Mouse (Mus musculus) neural tube, embryonic 15.5 days (tissue): ENCODE measurements around the gene Fgfr2. TPM values are rescaled to one million over a fixed set of nuclear protein-coding genes. Genes with fewer than 3 reads are reported as not detected.

ENCODE experiments used
- ATAC-seq: fragments of 200-750 bp; cut with Nextera tagmentation; 2 replicates; pipeline ENCODE4 v1.8.0; 2017; ENCODE audit warnings: mild to moderate bottlenecking, moderate TSS enrichment, moderate library complexity; ENCODE audit not compliant: low FRiP score
- H3K27ac ChIP-seq: fragments of 300-500 bp; sonication (generic); replicated peaks from 2 replicates; pipeline ENCODE4 v1.5.1; 2015; ENCODE audit warnings: mild to moderate bottlenecking, inconsistent platforms
- H3K27me3 ChIP-seq: fragments of 300-500 bp; sonication (generic); replicated peaks from 2 replicates; pipeline ENCODE4 v1.6.1; 2015; ENCODE audit warnings: inconsistent platforms
- H3K36me3 ChIP-seq: fragments of 300-500 bp; sonication (generic); 2 replicates; pipeline ENCODE4 v1.6.1; 2015; ENCODE audit warnings: inconsistent platforms
- H3K4me1 ChIP-seq: fragments of 300-500 bp; sonication (generic); 2 replicates; pipeline ENCODE4 v1.6.1; 2015; ENCODE audit warnings: inconsistent platforms
- H3K4me2 ChIP-seq: fragments of 300-500 bp; sonication (generic); 2 replicates; pipeline ENCODE4 v1.6.1; 2015; ENCODE audit warnings: inconsistent platforms, mild to moderate bottlenecking, moderate library complexity
- H3K4me3 ChIP-seq: fragments of 300-500 bp; sonication (generic); replicated peaks from 2 replicates; pipeline ENCODE4 v1.5.1; 2015; ENCODE audit warnings: mild to moderate bottlenecking, inconsistent platforms
- H3K9ac ChIP-seq: fragments of 300-500 bp; sonication (generic); replicated peaks from 2 replicates; pipeline ENCODE4 v1.6.1; 2015; ENCODE audit warnings: mild to moderate bottlenecking, inconsistent platforms
- H3K9me3 ChIP-seq: fragments of 300-500 bp; sonication (generic); replicated peaks from 2 replicates; pipeline ENCODE4 v1.6.1; 2016; ENCODE audit warnings: inconsistent platforms
- WGBS: fragments of 180-500 bp; shearing (Covaris S2); methylation state at CpG from one replicate; pipeline ENCODE4 v1.1.7; 2015; ENCODE audit warnings: mixed read lengths; 5-methylcytosine and 5-hydroxymethylcytosine counted together
- polyA plus RNA-seq: library from polyadenylated mRNA; unstranded; fragments of >200 nt; fragmentation: Nextera tagmentation; extraction: Ambion mirVana; gene quantifications from 2 replicates; pipeline ENCODE4 v1.2.1, GENCODE M21; 2015

The Fgfr2 gene
- polyA plus RNA-seq = 21.2 and 30.5 TPM in 2 replicates

DNA sequence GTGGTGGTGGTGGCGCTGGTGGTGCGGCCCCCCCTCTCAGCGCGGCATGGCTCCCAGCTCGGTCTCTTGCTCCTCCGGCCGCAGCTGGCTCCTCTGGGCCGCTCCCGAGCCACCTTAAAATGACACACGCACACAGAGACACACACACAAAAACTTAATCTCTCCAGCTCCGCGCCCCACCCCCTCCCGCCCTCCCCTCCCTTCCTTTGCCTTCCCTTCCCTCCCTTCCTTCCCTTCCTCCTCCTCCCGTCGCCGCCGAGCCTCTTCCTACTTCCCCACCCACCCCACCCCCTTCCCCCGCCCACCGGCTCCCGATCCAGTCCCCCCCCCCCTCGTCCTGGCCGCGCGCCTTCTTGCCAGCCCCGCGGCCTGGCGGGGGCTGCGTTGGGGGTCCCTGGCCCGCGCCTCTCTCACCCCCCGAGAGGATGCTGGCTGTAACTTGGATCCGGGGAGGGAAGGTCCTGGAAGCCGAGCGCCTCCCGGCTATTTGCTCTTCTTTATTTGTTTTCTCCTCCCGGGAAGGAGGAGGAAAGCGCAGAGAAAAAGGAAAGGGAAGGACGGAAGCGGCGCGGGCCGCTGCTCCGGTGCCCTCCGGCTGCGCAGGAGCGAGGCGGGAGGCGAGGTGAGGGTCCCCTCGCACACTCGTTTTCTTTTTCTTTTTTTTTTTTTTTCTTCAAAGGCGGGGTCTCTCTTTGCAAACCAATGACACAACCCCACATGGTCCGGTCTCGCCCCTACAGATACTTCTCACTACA lies at the start of gene Fgfr2:
Gene Fgfr2, minus strand, starts transcription at position 107 of the 755 bp plus-strand sequence.
- peaks cover 39% of the 10 kb centered on the region for H3K4me1 ChIP-seq
- peak within 1 kb of the TSS; percentile 95 for H3K27ac ChIP-seq
- no peaks in the 10 kb centered on the region for H3K9me3 ChIP-seq
- WGBS = 2% methylated on average over 34 of the region's 53 CpGs
- peak within 1 kb of the TSS; percentile 98 for H3K4me2 ChIP-seq
- H3K9ac ChIP-seq = peak within 1 kb of the TSS; percentile 89
- H3K36me3 ChIP-seq = no peaks in the 10 kb centered on the region
- peak within 1 kb of the TSS; percentile 84 for H3K4me3 ChIP-seq
- peak; percentile 82 for ATAC-seq
- H3K27me3 ChIP-seq = peaks cover 8% of the 10 kb centered on the region; the same call in 1 of the 2 replicates

DNA sequence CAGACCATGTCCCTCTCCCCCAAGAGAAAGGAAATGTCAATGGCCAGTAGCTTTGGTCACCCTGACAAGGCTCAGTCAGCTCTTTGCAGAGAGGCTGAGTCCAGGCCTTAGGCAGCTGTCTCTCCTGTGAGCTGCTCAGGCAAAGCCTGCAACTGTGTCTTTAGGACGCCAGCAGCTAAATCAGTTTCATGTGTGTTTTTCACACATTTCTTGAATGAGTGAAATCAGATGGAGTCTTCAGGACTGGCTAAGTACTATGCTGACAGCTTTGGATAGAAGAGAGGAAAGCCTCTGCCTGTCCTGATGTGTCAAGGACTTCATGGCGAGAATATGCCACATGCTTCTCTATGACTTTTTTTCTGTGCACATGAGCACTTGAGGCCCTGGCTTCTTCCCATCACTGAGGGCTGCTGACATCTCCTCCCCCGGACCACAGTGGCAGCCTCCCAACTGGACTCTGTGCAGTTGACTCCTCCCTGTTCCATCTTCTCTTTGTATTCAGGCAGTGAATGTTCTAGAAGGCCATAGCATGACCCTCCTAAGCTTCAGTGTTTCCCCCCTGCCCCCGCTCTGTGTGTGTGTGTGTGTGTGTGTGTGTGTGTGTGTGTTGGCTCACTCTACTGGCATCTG lies 48.4 kb upstream of the Fgfr2 start:
- 89% methylated on average over 4 of the region's 4 CpGs for WGBS
- Histone ChIP-seq H3K4me3 (no peak overlapping the region), H3K9ac (no peak overlapping the region), H3K27ac (no peak overlapping the region), H3K4me1 (no peaks in the 10 kb centered on the region), H3K4me2 (no peak overlapping the region), H3K36me3 (no peaks in the 10 kb centered on the region), H3K27me3 (no peaks in the 10 kb centered on the region), H3K9me3 (no peaks in the 10 kb centered on the region)
- ATAC-seq = no peak

- H3K9me3 ChIP-seq = no peaks in the 10 kb centered on the region
- H3K27me3 ChIP-seq = no peaks in the 10 kb centered on the region
- 59% methylated on average over 3 of the region's 3 CpGs for WGBS
- no peak for ATAC-seq
- H3K36me3 ChIP-seq = no peaks in the 10 kb centered on the region
- no peak overlapping the region for H3K27ac ChIP-seq
- H3K4me3 ChIP-seq = no peak overlapping the region
- peaks cover 4% of the 10 kb centered on the region; the same call in 1 of the 2 replicates for H3K4me1 ChIP-seq
- H3K4me2 ChIP-seq = no peak overlapping the region
- no peak overlapping the region for H3K9ac ChIP-seq
Observed at GRCm38 (mm10) chr7:133168928-133169327, 45.8 kb upstream of the Fgfr2 start.

DNA sequence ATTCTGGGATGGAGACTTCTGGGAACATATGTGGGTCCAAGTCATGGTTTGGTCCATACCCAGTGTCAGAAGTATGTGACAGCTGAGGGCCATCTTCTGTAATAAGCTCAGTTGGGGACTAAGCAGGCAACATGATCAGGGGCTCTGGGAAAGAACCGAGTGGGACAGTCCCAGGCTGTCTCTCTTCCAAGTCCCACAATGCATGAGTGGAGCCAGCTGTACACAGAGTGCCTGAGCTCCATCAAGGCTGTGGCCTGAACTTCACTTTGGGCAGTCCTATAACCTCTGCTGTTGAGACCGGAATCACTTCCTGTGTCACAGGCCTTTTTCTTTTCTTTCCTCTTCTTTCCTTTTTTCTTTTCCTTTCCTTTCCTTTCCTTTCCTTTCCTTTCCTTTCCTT lies 44.8 kb upstream of the Fgfr2 start:
- Histone ChIP-seq H3K27me3 (no peaks in the 10 kb centered on the region), H3K9me3 (no peaks in the 10 kb centered on the region), H3K36me3 (no peaks in the 10 kb centered on the region), H3K4me3 (no peak overlapping the region), H3K9ac (no peak overlapping the region), H3K4me2 (no peak overlapping the region), H3K4me1 (peaks cover 4% of the 10 kb centered on the region; the same call in 1 of the 2 replicates), H3K27ac (no peak overlapping the region)
- WGBS = 87% methylated on average over 2 of the region's 2 CpGs
- no peak for ATAC-seq

- 48% methylated on average over 2 of the region's 2 CpGs for WGBS
- Histone ChIP-seq H3K27ac (no peak overlapping the region), H3K27me3 (no peaks in the 10 kb centered on the region), H3K4me1 (peaks cover 20% of the 10 kb centered on the region), H3K4me3 (no peak overlapping the region), H3K9ac (no peak overlapping the region), H3K9me3 (no peaks in the 10 kb centered on the region), H3K36me3 (no peaks in the 10 kb centered on the region), H3K4me2 (no peak overlapping the region)
- no peak for ATAC-seq
Observed at GRCm38 (mm10) chr7:133164770-133165169, 41.6 kb upstream of the Fgfr2 start.

DNA sequence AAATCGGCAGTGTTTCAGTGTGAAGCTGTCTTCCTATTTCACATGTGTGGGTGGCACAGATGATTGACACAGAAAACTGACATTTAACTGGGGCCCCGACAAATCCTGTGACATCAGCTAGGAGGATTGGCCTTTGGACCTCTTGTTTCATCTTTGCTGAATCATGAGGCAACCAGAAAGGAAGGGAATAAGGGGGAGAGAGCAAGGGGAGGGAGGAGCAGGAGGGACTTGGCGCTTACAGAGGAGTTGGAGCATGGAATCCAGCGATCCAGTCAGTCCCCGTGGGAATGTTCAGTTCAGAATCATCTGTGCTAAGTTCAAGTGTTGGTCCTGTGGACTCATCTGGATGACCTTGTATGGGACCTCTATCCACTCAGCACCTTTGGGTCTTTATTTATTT lies 39.9 kb upstream of the Fgfr2 start:
- Histone ChIP-seq H3K9ac (no peak overlapping the region), H3K4me2 (no peak overlapping the region), H3K4me1 (peaks cover 20% of the 10 kb centered on the region), H3K27ac (no peak overlapping the region), H3K4me3 (no peak overlapping the region), H3K36me3 (no peaks in the 10 kb centered on the region), H3K27me3 (no peaks in the 10 kb centered on the region), H3K9me3 (no peaks in the 10 kb centered on the region)
- no peak for ATAC-seq
- 66% methylated on average over 5 of the region's 5 CpGs for WGBS

DNA sequence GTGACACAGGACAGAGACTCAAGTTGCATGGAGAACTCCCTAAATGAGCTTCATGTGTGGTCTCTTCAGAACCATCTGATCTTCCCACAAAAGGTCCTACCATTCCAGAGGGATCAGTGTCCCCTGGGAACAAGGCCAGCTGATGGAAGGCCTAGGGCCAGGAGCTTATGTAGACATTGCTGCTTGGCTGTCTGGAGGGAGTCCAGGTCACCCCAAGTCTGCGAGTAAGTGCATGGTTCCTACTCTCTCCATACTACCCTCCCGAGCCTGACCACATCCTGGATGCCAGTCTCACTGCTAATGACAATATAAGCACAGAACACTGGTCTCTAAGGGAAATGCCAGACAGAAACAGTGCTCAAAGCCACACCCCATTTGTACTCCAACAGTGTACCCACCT lies 39.0 kb upstream of the Fgfr2 start:
- H3K36me3 ChIP-seq = no peaks in the 10 kb centered on the region
- no peaks in the 10 kb centered on the region for H3K27me3 ChIP-seq
- no peak overlapping the region for H3K9ac ChIP-seq
- ATAC-seq = no peak
- no peak overlapping the region for H3K4me3 ChIP-seq
- WGBS = 82% methylated on average over 2 of the region's 2 CpGs
- no peaks in the 10 kb centered on the region for H3K9me3 ChIP-seq
- peaks cover 20% of the 10 kb centered on the region for H3K4me1 ChIP-seq
- no peak overlapping the region for H3K27ac ChIP-seq
- no peak overlapping the region for H3K4me2 ChIP-seq

GRCm38 (mm10) chr7:133161362-133162080 lies 38.4 kb upstream of the Fgfr2 start:
- no peak for ATAC-seq
- H3K4me3 ChIP-seq = no peak overlapping the region
- no peaks in the 10 kb centered on the region for H3K9me3 ChIP-seq
- no peaks in the 10 kb centered on the region for H3K27me3 ChIP-seq
- H3K4me2 ChIP-seq = no peak overlapping the region
- peak overlapping the region; percentile 41 for H3K27ac ChIP-seq
- peaks cover 20% of the 10 kb centered on the region for H3K4me1 ChIP-seq
- H3K9ac ChIP-seq = no peak overlapping the region
- WGBS = 28% methylated on average over 7 of the region's 7 CpGs
- no peaks in the 10 kb centered on the region for H3K36me3 ChIP-seq

- H3K9ac ChIP-seq = no peak overlapping the region
- H3K4me3 ChIP-seq = no peak overlapping the region
- no peaks in the 10 kb centered on the region for H3K36me3 ChIP-seq
- H3K9me3 ChIP-seq = no peaks in the 10 kb centered on the region
- no peak overlapping the region for H3K4me2 ChIP-seq
- WGBS = 96% methylated on average over 3 of the region's 3 CpGs
- ATAC-seq = no peak
- peaks cover 22% of the 10 kb centered on the region for H3K4me1 ChIP-seq
- no peak overlapping the region for H3K27ac ChIP-seq
- no peaks in the 10 kb centered on the region for H3K27me3 ChIP-seq
Observed at GRCm38 (mm10) chr7:133159519-133159918, 36.4 kb upstream of the Fgfr2 start.

DNA sequence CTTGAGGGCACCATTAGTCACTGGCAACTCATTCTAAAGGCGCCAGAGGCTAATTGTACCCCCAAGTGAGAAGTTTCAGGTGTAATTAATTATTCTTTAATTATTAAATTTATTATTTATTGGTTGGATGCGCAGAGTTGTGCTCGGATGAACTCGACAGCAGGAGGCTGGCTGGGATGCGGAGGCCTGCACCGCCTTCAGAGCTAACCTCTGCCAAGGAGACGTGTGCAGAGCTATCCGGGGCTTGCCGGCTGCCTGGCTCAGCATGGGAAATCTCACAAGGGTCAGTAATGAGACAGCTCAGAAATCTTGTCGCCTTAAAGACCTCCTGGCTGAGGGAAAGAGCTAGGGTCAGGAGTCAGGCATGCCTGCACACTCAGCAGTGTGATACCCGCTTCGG lies 32.5 kb upstream of the Fgfr2 start:
- H3K27ac ChIP-seq = no peak overlapping the region
- no peaks in the 10 kb centered on the region for H3K9me3 ChIP-seq
- H3K4me1 ChIP-seq = peaks cover 7% of the 10 kb centered on the region
- 50% methylated on average over 12 of the region's 12 CpGs for WGBS
- no peak overlapping the region for H3K4me3 ChIP-seq
- no peak for ATAC-seq
- no peak overlapping the region for H3K4me2 ChIP-seq
- no peaks in the 10 kb centered on the region for H3K36me3 ChIP-seq
- H3K9ac ChIP-seq = no peak overlapping the region
- H3K27me3 ChIP-seq = no peaks in the 10 kb centered on the region

DNA sequence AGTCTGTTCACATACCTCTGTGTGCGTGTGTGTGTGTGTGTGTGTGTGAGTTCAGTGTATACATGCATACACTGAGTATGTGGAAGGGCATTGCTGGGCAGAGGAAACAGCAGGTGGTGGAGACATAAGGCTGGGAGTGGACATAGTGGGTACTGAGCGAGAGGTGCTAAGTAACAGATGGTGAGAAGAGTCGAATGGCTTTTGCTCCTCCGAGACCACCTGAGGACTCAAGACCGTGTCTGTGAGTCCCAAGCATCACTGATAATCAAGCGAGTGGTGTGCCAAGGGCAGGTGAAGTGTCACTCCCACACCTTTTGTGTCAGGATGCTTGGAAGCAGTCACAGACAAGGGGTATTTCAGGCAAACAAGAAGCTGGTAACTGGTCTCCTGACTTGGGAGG lies 31.7 kb upstream of the Fgfr2 start:
- Histone ChIP-seq H3K27me3 (no peaks in the 10 kb centered on the region), H3K9ac (no peak overlapping the region), H3K27ac (no peak overlapping the region), H3K36me3 (no peaks in the 10 kb centered on the region), H3K9me3 (no peaks in the 10 kb centered on the region), H3K4me3 (no peak overlapping the region), H3K4me1 (peaks cover 3% of the 10 kb centered on the region), H3K4me2 (no peak overlapping the region)
- ATAC-seq = no peak
- WGBS = 71% methylated on average over 6 of the region's 6 CpGs
